18 mouse cellular contexts compared by ENCODE assay signal in genomic region chr11:119692196-119692910, GRCm38 (mm10).
"Had no signal": no experiment of that assay in that cellular context is flagged by ENCODE, and none has a peak within 500 bp of the region (broad histone marks: within the 10 kb centered on the region; RNA-seq: fewer than 3 reads in every experiment).

No protein-coding gene starts in this region.

- H3K4me3 ChIP-seq: kidney, embryonic 15.5 days; limb, embryonic 12.5 days; limb, embryonic 15.5 days; megakaryocyte, embryonic 14.5 days; midbrain, embryonic 10.5 days; midbrain, embryonic 13.5 days; myocyte had no signal

- H3K27ac ChIP-seq: kidney, embryonic 15.5 days; limb, embryonic 12.5 days; limb, embryonic 15.5 days; liver, embryonic 14.5 days; midbrain, embryonic 10.5 days; midbrain, embryonic 13.5 days had no signal

- H3K36me3 ChIP-seq: kidney, embryonic 15.5 days; limb, embryonic 12.5 days; midbrain, embryonic 13.5 days had no signal

- H3K27me3 ChIP-seq: kidney, embryonic 15.5 days; limb, embryonic 12.5 days; limb, embryonic 15.5 days; megakaryocyte, embryonic 14.5 days; midbrain, embryonic 13.5 days had no signal

- ATAC-seq: liver, postnatal 0 days; lung, postnatal 0 days; midbrain, embryonic 13.5 days; midbrain, embryonic 16.5 days had no signal

- DNase-seq: kidney, postnatal 10 days; kidney, postnatal 36 days; left cerebral cortex, postnatal 4 days; liver, postnatal 0 days; lung, embryonic 14.5 days; thymus, adult 18-20 months; thymus, postnatal 36 days had no signal

- H3K9ac ChIP-seq: kidney, embryonic 15.5 days; limb, embryonic 12.5 days; limb, embryonic 15.5 days; liver, embryonic 14.5 days; liver, postnatal 0 days; lung, embryonic 14.5 days; midbrain, embryonic 13.5 days had no signal

- H3K4me2 ChIP-seq: kidney, embryonic 15.5 days; limb, embryonic 12.5 days; limb, embryonic 15.5 days; liver, embryonic 11.5 days; lung, embryonic 14.5 days; midbrain, embryonic 13.5 days had no signal

- H3K9me3 ChIP-seq: kidney, embryonic 15.5 days; limb, embryonic 12.5 days; limb, embryonic 15.5 days; midbrain, embryonic 13.5 days had no signal
